Mouse (Mus musculus) adrenal gland, postnatal 4 days (tissue): ENCODE measurements around the gene Afap1l2. TPM values are rescaled to one million over a fixed set of nuclear protein-coding genes. Genes with fewer than 3 reads are reported as not detected.

Experiments
- DNase-seq, 2 experiments: peaks; one replicate each; pipeline ENCODE4 v3.0.0; 2021 to 2022; ENCODE audit warnings: low spot score in 2 of 2, mixed read lengths in 2 of 2
- long read RNA-seq, 2 experiments: library from polyadenylated mRNA; stranded (forward); transcript quantifications; one replicate each; pipeline ENCODE4 v2.0.0; 2021
- total RNA-seq, 2 experiments: library from RNA; stranded (reverse); gene quantifications; 2 replicates each; pipeline ENCODE4 v1.2.3; 2021

The Afap1l2 gene
- total RNA-seq: 10 to 100 TPM; 20.5 to 20.6 TPM
- long read RNA-seq, experiment 1, partial matches to known transcripts: 3 of 10 reads
- long read RNA-seq, experiment 1, other reads (novel, unspliced or antisense): 3 of 10 reads
- long read RNA-seq, experiment 2, transcript Afap1l2-202 (19 exons, 3,531 nt): major isoform, 20 of 34 reads
- long read RNA-seq, experiment 2, partial matches to known transcripts: 5 of 34 reads
- long read RNA-seq, experiment 2, other reads (novel, unspliced or antisense): 9 of 34 reads

GRCm38 (mm10) chr19:57007781-57008710 is at the start of gene Afap1l2:
Gene Afap1l2 (minus strand): TSS chr19:57008228.
- peak; percentile 16 to 20 for DNase-seq

DNA sequence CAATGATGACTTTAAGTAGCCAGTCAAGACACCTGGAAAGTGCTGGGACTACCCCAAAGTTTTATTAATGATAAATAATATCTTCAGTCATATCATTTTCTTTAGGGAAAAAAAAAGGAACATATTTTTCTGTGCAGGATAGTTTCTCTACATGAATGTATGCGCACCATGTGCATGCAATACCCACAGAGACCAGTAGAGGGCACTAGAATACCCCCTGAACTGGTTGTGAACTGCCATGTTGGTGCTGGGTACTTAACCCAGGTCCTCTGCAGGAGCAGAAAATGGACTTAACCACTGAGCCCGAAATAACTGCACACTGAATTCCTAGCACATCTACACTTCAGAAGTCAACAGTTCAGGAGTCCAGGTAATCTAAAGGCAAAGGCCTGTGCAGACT is 49.5 kb upstream of the Afap1l2 start:
- DNase-seq: no peak

DNA sequence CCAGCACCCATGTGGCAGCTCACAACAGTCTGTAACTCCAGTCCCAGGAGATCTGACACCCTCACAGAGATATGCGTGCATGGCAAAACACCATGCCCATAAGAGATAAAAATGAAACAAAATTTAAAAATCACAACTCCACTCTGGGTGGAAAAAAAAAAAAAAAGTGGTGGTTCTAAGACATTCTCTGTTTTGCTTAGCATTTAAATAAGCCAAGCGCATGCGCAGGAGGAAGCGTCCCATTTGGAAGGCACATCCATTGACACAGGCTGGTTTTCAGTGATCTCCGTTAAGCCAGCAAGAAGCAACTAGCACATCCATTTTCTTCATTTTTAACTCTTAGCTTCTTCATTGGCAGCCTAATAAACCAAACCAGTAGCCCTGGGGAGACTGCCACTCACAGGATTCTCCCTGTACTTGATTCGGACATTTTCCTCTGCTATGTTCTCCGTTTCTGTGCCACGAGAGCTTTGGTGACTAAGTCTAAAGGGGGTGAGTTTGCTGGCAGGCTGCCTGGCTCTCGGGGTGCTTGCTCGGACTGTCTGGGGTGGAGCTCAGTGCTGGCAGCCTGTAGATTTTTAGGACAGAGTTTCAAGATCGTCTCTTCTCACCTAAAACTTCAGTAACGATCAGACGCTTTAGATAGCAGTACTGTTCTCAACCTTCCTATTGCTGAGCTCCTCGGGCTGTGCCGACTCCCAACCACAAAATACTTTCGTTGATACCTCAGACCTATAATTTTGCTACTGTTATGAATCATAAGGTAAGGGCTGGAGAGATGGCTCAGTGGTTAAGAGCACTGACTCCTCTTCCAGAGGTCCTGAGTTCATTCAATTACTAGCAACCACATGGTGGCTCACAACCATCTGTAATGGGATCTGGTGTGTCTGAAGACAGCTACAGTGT is 47.4 kb upstream of the Afap1l2 start:
- DNase-seq: no peak

GRCm38 (mm10) chr19:57052959-57053358 is 44.9 kb upstream of the Afap1l2 start:
- DNase-seq: no peak

DNA sequence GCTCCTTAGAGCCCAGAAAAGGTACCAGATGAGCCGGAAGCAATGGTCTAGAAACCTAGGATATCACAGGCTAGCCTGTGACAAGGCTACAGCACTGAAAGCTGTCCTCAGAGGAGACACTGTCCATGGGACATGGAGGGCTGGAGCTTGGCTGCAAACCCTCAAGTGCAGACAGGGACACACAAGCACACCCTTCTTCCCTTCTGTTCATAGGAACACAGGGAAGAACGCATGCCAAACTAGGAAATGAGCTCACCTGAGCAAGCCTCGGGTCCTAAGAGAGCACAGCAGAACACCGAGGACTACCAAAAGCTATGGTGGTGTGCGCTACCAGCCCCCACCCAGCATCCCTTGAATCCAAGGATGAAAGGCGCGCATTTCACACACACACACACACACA is 44.0 kb upstream of the Afap1l2 start:
- no peak for DNase-seq

- DNase-seq: no peak
Measured at GRCm38 (mm10) chr19:57049592-57050090, 41.6 kb upstream of the Afap1l2 start.

GRCm38 (mm10) chr19:57047671-57048320 is 39.8 kb upstream of the Afap1l2 start:
- DNase-seq: no peak

DNA sequence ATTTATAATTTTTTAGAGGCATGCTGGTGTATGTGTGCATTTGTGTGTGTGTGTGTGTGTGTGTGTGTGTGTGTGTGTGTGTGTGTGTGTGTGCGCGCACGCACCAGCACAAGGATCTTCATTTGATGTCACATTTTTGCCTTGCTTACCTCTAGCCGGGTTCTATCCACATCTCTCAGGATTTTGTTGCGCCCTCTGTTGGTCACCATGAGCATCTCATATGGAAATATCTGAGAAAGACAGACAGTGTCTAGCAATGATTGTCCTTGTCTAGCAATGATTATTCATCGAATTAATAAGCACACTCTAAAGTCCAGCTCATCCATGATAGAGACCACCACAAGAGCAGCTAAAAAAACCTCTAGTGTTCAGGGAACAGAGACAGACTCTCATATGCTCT is 31.2 kb upstream of the Afap1l2 start:
- DNase-seq: no peak

DNA sequence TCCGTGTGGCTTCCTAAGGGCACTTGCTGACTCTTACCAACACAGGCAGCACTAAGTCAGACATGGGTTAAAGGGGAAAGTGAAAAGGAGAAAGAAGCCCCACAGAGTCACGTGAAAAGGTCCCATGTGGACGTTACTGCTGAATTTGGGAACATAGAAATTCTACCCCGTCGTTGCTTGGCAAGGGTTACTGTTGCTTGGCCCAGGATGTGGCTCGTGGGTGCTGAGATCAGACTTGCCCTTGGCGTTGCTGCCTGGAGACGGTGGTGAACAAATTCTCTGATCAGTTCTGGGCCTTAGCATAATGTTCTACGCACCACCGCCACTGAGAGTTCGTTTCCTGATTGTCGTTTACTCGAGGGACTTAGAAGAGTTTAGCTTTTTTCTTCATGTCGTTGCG is 28.8 kb upstream of the Afap1l2 start:
- no peak for DNase-seq

- DNase-seq: peak; percentile 31 to 37
Measured at GRCm38 (mm10) chr19:57031582-57031981, 23.6 kb upstream of the Afap1l2 start.

DNA sequence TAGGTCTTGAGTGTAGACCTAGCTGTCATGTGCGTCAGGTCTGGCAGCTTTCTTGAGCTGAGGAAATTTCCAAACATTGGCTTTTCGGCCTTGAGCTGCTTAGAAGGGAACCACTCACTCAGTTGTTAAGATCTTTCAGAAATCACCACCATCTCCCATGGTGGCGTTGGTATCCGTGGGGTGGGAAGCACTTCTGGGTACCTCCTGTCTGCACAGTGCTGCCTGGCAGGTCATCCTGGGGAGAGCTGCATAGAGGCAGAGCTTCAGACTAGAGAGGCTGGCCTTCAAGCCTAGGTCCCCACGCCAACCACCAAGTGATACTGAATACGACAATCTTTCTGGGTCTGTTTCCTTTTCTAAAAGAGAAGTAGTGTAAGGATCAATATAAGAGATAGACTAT is 21.4 kb upstream of the Afap1l2 start:
- no peak for DNase-seq

DNA sequence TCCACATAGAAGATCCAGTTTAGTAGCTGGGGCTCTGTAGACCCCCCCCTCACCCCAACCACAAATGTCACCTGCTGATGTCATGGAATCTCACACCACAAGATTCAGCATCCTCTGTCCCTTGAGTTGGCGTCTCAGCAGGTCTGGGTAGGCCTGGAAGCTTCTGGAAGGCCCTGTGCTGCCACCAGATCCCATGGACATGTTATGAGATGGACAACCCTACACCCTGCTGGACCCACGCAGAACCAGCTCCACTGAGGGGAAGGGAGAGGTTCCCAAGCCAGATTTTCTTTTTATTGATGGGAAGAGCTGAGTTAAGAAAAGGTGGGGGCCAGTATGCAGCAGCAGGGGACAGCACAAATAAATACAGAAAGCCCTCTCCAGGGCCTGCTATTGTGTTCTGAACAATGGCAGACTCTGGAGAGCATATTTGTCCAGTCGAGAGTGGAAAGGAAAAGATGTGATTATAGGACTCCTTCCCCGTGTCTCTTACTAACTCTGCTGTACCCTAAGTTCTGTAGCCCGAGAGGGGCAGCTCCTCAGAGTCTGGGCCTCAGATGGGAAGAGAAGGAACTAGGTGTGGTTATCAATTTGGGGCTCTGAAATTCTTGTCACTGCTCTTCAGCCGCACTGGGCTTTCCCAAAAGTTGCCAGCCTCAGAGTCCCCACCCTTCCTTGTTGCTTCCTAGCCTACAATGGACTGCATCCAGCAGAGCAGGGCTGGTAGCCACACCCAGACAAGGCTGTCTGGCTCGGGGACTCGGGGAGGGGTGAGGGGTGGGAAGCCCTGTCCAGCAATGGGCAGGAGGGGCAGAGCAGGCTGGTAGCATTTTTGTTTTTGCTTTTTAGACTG is 20.5 kb upstream of the Afap1l2 start:
- DNase-seq: no peak

DNA sequence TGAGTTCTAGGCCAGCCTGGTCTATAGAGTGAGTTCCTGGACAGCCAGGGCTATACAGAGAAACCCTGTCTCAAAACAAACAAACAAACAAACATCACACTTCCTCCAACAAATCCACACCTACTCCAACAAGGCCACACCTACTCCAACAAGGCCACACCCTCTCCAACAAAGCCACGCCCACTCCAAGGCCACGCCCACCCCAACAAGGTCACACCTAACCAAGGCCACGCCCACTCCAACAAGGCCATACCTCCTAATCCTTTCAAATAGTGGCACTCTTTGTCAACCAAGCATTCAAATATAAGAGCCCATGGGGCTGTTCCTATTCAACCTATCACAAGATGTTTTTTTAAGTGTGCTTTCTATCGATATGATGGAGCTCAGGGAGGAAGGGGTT is 18.5 kb upstream of the Afap1l2 start:
- DNase-seq: no peak

DNA sequence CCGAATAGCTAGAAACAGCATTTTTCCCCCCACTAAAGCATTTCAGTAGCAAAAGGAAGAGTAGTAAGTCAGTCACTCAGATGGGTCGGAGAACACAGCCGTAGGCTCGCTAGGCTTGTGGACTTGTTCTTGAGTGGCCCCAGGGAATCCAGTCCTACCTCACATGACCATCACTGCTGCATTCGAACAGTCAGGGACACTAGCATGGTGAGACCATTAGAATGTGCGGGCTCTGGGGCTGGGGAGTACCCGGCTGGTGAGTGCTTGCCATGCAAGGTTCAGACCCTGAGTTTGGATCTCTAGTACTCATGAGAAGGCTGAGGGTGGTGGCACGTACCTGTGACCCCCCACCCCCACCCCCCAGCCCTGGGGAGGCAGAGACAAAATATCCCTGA is 9.8 kb upstream of the Afap1l2 start:
- no peak for DNase-seq

DNA sequence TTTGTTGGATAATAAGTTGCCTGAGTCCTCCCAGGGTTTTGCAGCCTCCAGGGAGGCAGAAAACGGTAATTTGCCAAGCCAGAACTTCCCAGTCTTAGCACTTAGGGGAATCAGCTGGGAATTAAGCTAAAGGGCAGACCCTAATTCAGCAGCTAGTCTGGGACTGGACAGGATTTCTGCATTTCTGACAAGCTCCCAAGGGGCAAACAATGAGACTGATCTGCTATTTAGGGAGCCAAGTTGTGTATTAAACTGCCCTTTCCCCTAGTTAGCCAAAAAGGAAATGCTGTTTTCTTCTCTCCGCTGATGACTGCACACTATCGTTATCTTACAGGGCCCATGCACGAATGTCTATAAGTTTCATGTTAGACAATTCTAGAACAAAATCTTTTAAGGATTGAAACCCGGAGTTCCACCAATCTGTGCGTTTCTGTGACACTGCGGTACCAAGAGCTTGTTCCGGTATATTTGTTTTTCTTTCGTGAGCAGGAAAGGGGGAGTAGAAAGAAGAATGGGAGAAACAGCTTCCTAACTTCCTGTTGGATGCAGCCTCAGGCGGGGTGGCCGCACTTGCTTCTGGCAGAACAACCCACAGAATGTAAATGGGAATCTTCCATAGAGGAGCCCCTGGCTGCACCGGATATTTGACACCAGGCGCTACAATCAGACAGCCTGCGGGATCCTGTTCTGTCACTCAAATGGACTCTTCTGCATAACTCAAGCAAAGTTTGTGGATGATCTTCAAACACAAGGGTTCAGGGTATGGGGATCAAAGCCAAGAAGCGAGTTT is 9.2 kb upstream of the Afap1l2 start:
- no peak for DNase-seq

DNA sequence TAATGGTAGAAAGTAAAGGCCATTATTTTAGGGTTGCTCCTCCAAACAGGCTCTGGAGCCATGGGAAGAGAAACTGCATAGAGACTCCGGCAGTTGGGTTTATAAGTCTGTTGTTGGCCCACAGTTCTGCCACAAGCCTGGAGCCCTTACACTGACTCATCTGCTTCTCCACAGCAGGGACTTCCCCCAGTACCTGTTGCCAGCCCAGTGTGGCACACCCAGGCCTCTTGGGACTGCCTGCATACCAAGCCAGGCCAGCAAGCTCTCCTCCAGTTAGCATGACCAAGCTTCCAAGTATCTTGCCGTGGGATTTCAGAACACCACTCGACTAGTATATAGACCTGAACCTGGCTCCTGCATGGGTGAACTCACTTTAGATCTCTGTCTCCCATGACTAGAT is 6.8 kb upstream of the Afap1l2 start:
- no peak for DNase-seq

DNA sequence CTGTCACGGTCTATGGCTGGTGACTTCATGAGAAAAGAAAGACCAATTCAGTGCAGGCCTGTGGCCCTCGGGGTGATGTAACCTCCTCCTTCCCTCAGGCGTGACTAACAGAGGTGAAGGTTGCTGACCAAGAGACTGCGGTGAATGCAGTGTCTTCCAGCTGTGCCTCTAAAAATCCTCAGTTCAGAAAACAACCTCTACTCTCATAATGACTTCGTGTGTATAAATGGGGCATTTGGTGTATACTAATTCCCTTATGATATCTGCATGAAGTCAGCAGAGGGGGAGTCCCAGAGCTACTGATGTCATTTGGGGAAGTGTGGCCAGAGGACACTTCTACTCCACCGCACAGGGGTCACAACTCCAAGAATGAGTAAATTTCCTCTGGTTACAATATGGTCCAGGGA is 5.2 kb upstream of the Afap1l2 start:
- DNase-seq: no peak

GRCm38 (mm10) chr19:57012068-57012467 is 4.0 kb upstream of the Afap1l2 start:
- no peak for DNase-seq

- no peak for DNase-seq
Measured at GRCm38 (mm10) chr19:57010064-57010463, 2.0 kb upstream of the Afap1l2 start.
